Mouse (Mus musculus) forebrain, embryonic 10.5 days (tissue): ENCODE measurements around the gene Opn4. TPM values are rescaled to one million over a fixed set of nuclear protein-coding genes. Genes with fewer than 3 reads are reported as not detected.
A peak's percentile ranks its signal among the peaks of the same experiment; 100 is the strongest.

ENCODE experiments used
- DNase-seq: peaks from one replicate; pipeline ENCODE4 v3.0.0-alpha.2; 2017; ENCODE audit warnings: low spot score; ENCODE audit errors: extremely low spot score
- H3K27ac ChIP-seq: fragments of 300-500 bp; sonication (generic); 2 replicates; pipeline ENCODE4 v1.5.1; 2016; ENCODE audit warnings: mild to moderate bottlenecking
- H3K27me3 ChIP-seq: fragments of 300-500 bp; sonication (generic); 2 replicates; pipeline ENCODE4 v1.6.1; 2016; ENCODE audit warnings: mild to moderate bottlenecking; ENCODE audit not compliant: poor library complexity, severe bottlenecking
- H3K36me3 ChIP-seq: fragments of 300-500 bp; sonication (generic); replicated peaks from 2 replicates; pipeline ENCODE4 v1.6.1; 2016; ENCODE audit warnings: mild to moderate bottlenecking, moderate library complexity
- H3K4me1 ChIP-seq: fragments of 300-500 bp; sonication (generic); 2 replicates; pipeline ENCODE4 v1.6.1; 2016
- H3K4me3 ChIP-seq: fragments of 300-500 bp; sonication (generic); 2 replicates; pipeline ENCODE4 v1.5.1; 2016; ENCODE audit warnings: mild to moderate bottlenecking, moderate library complexity
- H3K9me3 ChIP-seq: fragments of 300-500 bp; sonication (generic); 2 replicates; pipeline ENCODE4 v1.6.1; 2016; ENCODE audit warnings: mild to moderate bottlenecking, moderate library complexity
- WGBS: fragments of 180-500 bp; shearing (Covaris S2); methylation state at CpG from one replicate; pipeline ENCODE4 v1.1.7; 2016; 5-methylcytosine and 5-hydroxymethylcytosine counted together
- polyA plus RNA-seq: library from polyadenylated mRNA; unstranded; fragments of >200 nt; fragmentation: Nextera tagmentation; extraction: Ambion mirVana; gene quantifications from 2 replicates; pipeline ENCODE4 v1.2.1, GENCODE M21; 2016

The Opn4 gene
- 0.47 and 1.0 TPM in 2 replicates for polyA plus RNA-seq

DNA sequence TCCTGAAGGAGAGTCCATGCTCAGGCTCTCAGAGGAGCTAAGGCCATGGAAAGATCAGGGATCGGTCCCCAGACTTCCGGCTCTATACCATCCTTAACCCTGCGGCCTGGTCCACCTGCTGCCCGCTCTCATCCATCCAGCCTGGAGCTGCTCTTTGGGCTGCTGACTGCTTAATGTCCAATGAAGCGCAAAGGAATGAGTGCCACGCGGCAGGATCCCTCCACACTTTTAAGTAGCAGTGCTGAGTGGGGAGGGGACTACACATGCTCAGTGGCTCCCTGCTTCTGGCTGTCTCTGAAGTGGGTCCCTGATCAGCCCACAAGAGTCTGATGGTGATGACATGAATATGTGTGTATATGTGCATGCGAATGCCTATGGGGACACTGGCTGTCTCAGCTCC lies at the start of gene Opn4:
Gene Opn4, minus strand, starts transcription at position 202 of the 400 bp plus-strand sequence.
- Histone ChIP-seq H3K27me3 (no peaks in the 10 kb centered on the region), H3K4me1 (peaks cover 25% of the 10 kb centered on the region), H3K27ac (0 out of 2 replicates have a peak within 1 kb of the TSS, but pooled peaks have one; percentile 11), H3K9me3 (no peaks in the 10 kb centered on the region), H3K36me3 (no peaks in the 10 kb centered on the region), H3K4me3 (no peak within 1 kb of the TSS)
- DNase-seq = no peak
- WGBS = 70% methylated on average over 8 of the region's 8 CpGs

DNA sequence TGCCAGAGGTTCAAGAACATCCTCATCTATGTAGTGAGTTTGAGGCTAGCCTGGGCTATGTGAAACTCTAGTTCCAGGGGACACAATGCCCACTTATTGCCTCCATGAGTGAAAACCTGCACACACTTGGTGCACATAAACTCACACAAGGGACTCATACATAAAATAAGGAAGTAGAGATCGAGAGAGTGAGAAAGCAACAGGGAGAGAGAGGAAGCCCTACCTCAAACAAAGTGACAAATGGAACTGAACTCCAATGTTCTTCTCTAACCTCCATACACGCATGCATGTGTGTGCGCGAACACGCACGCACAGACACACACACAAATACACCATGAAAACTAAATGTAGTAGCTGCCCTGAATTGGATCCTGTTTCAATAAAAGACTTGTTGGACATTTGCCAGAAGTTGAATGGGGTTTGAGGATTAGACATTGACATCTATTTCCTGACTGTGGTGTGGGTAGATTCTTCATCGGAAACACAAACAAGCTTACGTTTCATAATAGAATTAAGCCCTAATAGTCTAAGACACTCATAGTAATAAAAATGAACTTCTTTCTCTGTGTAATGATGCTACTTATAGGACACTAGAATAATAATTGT lies 48.0 kb upstream of the Opn4 start:
- Histone ChIP-seq H3K4me3 (no peak overlapping the region), H3K36me3 (no peaks in the 10 kb centered on the region), H3K4me1 (no peaks in the 10 kb centered on the region), H3K9me3 (no peaks in the 10 kb centered on the region), H3K27me3 (no peaks in the 10 kb centered on the region), H3K27ac (no peak overlapping the region)
- no peak for DNase-seq
- WGBS = 93% methylated on average over 8 of the region's 8 CpGs

DNA sequence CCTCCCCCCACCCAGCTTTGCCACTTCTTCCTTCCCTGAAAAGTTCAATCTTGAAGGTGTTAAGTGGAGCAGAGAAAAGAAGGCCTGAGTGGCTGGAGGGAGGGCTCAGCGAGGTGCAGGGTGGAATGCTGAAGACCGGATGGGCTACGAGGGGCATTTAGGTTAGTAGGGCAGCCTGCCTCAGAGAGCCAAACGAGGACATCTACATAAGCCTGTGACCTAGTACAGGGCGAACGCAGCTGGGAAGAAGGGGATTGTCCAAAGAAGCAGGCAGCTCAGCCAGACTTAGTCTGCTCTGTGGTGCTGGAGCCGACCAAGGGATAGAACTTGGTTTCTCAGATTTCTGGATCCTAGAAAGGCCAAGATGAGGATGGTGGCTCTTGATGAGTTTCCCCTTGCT lies 44.2 kb upstream of the Opn4 start:
- DNase-seq = no peak
- H3K36me3 ChIP-seq = no peaks in the 10 kb centered on the region
- no peaks in the 10 kb centered on the region for H3K4me1 ChIP-seq
- no peaks in the 10 kb centered on the region for H3K27me3 ChIP-seq
- no peak overlapping the region for H3K4me3 ChIP-seq
- WGBS = 75% methylated on average over 7 of the region's 7 CpGs
- H3K9me3 ChIP-seq = no peaks in the 10 kb centered on the region
- H3K27ac ChIP-seq = no peak overlapping the region

DNA sequence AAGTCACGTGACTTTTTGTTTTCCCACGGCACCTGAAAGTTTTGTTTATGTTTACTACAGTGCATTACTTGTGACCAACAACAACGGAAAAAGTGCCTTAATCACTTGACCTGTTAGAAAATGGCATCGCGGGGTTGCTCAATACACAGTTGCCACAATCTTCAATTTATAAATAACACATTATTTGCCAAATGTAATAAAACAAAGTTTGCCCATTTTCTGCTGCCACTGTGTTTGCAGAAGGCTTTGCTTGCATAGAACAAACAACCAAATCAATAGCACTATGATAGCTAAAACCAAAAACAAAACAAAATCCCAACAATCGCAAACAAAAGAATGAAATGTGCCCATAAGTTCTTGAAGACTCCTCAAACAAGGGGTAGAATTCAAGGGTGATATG lies 35.8 kb upstream of the Opn4 start:
- no peaks in the 10 kb centered on the region for H3K36me3 ChIP-seq
- no peaks in the 10 kb centered on the region for H3K9me3 ChIP-seq
- WGBS = 88% methylated on average over 6 of the region's 6 CpGs
- H3K27ac ChIP-seq = no peak overlapping the region
- H3K4me3 ChIP-seq = no peak overlapping the region
- no peaks in the 10 kb centered on the region for H3K27me3 ChIP-seq
- no peaks in the 10 kb centered on the region for H3K4me1 ChIP-seq
- DNase-seq = no peak

DNA sequence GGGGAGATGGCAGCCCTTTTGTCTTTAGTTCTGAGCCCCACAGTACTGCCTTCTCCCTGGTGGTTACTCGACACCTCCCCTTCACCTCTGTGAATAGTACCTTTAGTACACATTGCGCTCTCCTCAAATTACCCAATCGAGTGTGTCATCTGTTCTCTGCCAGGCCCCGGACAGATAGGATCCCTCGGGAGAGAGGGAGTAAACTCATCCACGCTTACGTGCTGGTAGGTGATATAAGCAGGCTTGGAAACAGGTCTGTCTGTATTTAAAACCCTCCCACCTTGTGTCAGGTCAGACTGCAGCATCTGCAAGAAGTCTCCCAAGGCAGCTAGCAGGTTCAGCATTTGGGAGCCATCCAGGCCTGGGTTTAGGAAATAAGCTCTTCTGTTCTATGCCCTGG lies 35.2 kb upstream of the Opn4 start:
- Histone ChIP-seq H3K4me1 (no peaks in the 10 kb centered on the region), H3K4me3 (no peak overlapping the region), H3K27ac (no peak overlapping the region), H3K27me3 (no peaks in the 10 kb centered on the region), H3K9me3 (no peaks in the 10 kb centered on the region), H3K36me3 (no peaks in the 10 kb centered on the region)
- 52% methylated on average over 7 of the region's 7 CpGs for WGBS
- DNase-seq = no peak

DNA sequence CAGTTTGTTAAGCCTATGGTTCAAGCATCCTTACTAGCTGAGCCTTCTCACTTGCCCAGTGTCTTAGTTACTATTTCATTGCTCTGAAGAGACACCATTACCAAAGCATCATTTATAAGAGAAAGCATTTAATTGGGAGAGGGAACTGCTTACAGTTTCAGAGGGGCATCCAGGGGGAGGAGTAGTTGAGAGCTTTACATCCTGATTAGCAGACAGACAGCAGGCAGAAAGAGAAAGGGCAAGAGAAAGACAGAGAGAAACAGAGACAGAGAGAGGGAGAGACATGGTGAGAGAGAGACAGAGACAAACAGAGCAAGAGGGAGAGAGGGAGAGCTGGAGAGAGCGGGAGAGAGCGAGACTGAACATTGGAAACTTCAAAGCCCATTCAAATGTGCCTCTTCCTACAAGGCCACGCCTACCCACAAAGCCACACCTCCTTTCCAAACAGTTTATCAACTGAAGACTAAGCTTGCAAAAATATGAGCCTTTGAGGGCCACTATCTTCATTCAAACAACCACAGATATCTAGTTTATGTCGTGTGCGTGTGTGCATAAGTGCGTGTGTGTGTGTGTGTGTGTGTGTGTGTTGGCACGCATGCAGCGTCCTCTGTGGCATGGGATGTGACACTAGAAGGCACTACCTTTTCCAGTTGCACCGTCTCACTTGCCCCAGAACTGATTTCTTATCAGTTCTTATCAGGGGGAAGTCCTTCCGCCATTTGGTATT lies 32.9 kb upstream of the Opn4 start:
- H3K4me3 ChIP-seq = no peak overlapping the region
- no peak for DNase-seq
- no peaks in the 10 kb centered on the region for H3K9me3 ChIP-seq
- no peaks in the 10 kb centered on the region for H3K4me1 ChIP-seq
- H3K36me3 ChIP-seq = no peaks in the 10 kb centered on the region
- H3K27me3 ChIP-seq = no peaks in the 10 kb centered on the region
- no peak overlapping the region for H3K27ac ChIP-seq
- WGBS = 79% methylated on average over 10 of the region's 10 CpGs

DNA sequence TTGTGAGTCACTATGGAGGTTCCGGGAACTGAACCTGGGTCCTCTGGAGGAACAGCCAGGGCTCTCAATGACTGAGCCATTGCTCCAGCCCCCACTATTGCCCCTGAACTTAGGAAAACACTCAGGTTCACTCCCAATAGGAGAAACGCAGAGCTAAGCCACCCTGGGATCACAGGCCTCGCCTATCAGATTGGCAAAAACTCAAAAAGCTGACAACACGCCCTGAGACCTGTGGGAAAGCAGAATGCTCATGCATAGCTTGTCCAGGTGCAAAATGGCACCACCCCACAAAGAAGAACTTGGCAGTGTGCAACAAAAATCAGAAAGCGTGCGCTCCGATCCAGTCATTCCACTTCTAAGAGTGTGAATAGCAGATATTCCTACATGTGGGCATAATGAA lies 26.9 kb upstream of the Opn4 start:
- Histone ChIP-seq H3K9me3 (no peaks in the 10 kb centered on the region), H3K27me3 (no peaks in the 10 kb centered on the region), H3K36me3 (no peaks in the 10 kb centered on the region), H3K4me3 (no peak overlapping the region), H3K4me1 (no peaks in the 10 kb centered on the region), H3K27ac (no peak overlapping the region)
- DNase-seq = no peak
- WGBS = 88% methylated on average over 7 of the region's 7 CpGs

DNA sequence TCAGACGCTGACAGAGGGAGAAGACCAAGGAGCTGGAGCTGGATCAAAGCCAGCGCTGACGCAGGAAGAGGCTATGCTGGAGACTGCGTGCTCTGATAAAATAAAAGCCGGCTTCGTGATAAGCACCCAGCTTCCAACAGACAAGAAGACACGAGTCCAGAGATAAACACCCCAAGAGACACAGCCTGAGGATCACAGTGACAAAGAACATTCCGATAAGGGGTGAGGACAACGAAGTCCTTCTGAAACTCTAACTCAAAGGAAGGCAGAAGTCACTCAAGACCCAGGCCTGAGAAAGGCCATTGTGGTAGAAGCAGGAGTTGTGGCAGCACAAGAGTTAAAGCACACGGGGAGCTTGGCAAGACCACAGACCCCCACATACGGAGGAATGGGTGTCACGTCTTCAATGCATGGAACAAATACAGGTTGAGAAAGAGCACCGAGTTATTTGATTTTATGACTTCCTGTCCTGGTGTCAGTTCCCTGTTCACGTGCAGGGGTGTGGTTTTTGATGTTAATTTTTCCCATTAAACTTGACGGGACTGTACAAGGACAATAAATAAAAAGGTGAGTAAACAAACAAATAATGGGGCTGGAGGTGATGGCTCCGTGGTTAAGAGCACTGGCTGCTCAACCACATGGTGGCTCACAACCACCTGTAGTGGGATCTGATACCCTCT lies 23.7 kb upstream of the Opn4 start:
- H3K9me3 ChIP-seq = no peaks in the 10 kb centered on the region
- no peaks in the 10 kb centered on the region for H3K36me3 ChIP-seq
- WGBS = 88% methylated on average over 16 of the region's 16 CpGs
- peaks cover 4% of the 10 kb centered on the region; the same call in 1 of the 2 replicates for H3K4me1 ChIP-seq
- no peak overlapping the region for H3K27ac ChIP-seq
- DNase-seq = no peak
- no peak overlapping the region for H3K4me3 ChIP-seq
- H3K27me3 ChIP-seq = peaks cover 6% of the 10 kb centered on the region

DNA sequence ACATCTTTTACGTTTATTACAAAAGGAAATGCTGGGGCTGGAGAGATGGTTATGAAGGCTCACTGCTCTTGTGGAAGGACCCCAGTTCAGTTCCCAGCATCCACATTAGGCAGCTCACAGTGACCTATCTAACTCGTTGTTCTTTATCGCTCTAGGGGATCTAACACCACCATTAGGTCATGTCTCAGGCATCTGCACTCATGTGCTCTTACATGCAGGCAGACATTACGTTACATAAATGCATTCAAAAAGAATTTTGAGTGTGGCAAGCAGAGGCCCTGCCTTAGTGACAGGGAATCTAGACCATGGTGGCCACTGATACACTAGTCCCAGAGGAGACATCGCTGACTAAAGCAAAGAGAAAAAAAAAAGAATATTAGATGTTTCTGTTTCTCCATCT lies 23.1 kb upstream of the Opn4 start:
- Histone ChIP-seq H3K36me3 (no peaks in the 10 kb centered on the region), H3K27ac (no peak overlapping the region), H3K9me3 (no peaks in the 10 kb centered on the region), H3K4me1 (peaks cover 4% of the 10 kb centered on the region; the same call in 1 of the 2 replicates), H3K27me3 (peaks cover 10% of the 10 kb centered on the region), H3K4me3 (no peak overlapping the region)
- DNase-seq = no peak
- 87% methylated on average over 5 of the region's 5 CpGs for WGBS

DNA sequence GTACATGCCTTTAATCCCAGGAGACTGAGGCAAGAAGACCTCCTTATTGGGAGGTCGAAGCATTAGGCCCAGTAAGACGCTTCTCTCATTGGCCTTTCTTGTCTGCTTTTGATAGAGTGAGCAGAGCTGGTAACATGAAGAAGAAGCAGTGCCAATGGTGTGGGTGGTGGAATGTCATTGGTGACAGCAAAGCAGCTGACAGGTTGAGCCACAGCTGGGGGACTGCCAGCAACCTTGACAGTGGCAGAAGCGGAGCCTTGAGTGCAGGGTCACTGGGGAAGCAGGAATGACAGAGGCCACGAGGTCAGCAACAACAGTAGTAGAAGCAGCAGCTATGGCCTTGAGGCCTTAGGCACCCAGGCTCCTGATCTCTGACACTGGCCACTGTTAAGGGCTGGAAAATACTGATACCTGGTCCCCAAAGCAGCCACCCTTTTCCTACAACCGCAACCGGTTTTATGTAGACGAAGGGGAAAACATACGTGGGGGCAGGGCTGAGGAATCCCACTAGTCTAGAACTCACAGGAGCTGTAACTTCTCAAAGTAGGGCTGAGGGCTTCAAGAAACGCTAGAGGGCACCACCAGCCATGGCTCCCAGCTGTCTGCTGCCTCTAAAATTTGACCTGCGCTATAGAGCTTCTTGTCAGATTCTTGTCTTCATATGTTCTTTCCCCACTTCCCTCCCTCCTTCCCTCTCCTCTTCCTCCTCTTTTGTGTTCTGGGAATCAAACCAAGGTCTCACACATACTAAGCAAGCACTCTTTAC lies 20.9 kb upstream of the Opn4 start:
- H3K9me3 ChIP-seq = no peaks in the 10 kb centered on the region
- no peak overlapping the region for H3K4me3 ChIP-seq
- no peak for DNase-seq
- H3K27me3 ChIP-seq = peaks cover 27% of the 10 kb centered on the region
- H3K4me1 ChIP-seq = peaks cover 4% of the 10 kb centered on the region; the same call in 1 of the 2 replicates
- no peaks in the 10 kb centered on the region for H3K36me3 ChIP-seq
- 38% methylated on average over 10 of the region's 10 CpGs for WGBS
- no peak overlapping the region for H3K27ac ChIP-seq

DNA sequence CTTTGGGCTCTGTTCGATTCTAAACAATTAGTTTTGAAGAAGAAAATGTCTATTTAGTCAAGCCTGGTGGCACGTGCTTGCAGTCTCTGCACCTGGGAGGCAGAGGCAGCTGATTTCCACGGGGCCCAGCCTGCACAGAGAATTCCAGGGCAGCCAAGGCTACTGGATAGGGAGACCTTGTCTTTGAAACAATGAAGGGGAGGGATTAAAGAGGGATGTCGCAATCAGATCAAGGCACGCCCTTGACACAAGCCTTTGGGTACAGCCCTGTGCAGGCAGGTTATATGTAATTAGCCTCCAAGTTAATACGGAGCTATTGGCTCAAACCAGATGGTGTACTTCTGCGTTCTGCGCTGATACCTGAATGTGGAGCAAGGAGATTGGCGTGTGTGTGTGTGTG lies 18.9 kb upstream of the Opn4 start:
- 39% methylated on average over 9 of the region's 9 CpGs for WGBS
- peaks cover 47% of the 10 kb centered on the region for H3K27me3 ChIP-seq
- DNase-seq = no peak
- H3K27ac ChIP-seq = no peak overlapping the region
- H3K36me3 ChIP-seq = no peaks in the 10 kb centered on the region
- peaks cover 14% of the 10 kb centered on the region for H3K4me1 ChIP-seq
- no peak overlapping the region for H3K4me3 ChIP-seq
- H3K9me3 ChIP-seq = no peaks in the 10 kb centered on the region

DNA sequence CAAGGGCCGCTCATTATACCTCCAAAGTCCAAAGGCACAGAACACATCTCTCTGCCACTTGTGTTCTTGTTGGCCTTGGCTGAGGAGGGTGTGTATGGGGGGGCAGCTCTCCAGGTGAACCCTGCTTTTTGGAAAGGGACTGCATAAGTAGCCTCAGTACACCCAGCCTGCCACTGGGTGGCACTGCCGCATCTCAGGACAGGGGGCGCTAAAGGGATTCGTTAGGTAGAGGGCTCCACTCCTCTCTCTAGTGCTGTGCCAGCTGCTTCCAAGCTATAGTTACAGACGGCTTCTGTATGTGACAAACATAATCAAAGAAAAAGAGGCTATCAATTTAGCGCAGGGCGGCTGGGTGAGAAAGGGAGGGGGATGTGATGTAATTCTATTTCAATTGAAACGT lies 16.9 kb upstream of the Opn4 start:
- Histone ChIP-seq H3K4me3 (no peak overlapping the region), H3K27ac (no peak overlapping the region), H3K27me3 (peaks cover 59% of the 10 kb centered on the region), H3K36me3 (no peaks in the 10 kb centered on the region), H3K9me3 (no peaks in the 10 kb centered on the region), H3K4me1 (peaks cover 14% of the 10 kb centered on the region)
- peak; percentile 75 for DNase-seq
- 5% methylated on average over 8 of the region's 8 CpGs for WGBS
